Mouse (Mus musculus): ENCODE measurements at regions not wholly inside any gene's neighbourhood (a gene's known extent, or its start where the extent isn't known, plus 50 kb on each side); places are given as distances from the start of the nearest gene placed in this dataset.

GRCm38 (mm10) chr14:76864664-76865063 lies 171.9 kb upstream of the Ccdc122 start:
- Histone ChIP-seq H3K4me3 (ENCODE audit: low read length) (no peak overlapping the region), H3K27me3 (ENCODE audit: control insufficient read depth, insufficient read depth, low read length) (no peaks in the 10 kb centered on the region), H3K9ac (ENCODE audit: low read length) (no peak overlapping the region), H3K27ac (ENCODE audit: low read length) (no peak overlapping the region), H3K9me3 (replicated peaks; ENCODE audit: control insufficient read depth, low read length) (peaks cover 3% of the 10 kb centered on the region; the same call in 1 of the 2 replicates), H3K4me2 (ENCODE audit: low read depth, low read length) (no peak overlapping the region), H3K36me3 (ENCODE audit: control insufficient read depth, insufficient read depth) (no peaks in the 10 kb centered on the region), H3K4me1 (ENCODE audit: control insufficient read depth, insufficient read depth, low read length) (no peaks in the 10 kb centered on the region; the same call in 1 of the 2 replicates)
- ATAC-seq (replicated peaks; ENCODE audit: extremely low read depth, insufficient read depth, low FRiP score): no peak
- 76% methylated on average over 4 of the region's 4 CpGs for WGBS

GRCm38 (mm10) chr14:76863035-76863706 lies 173.4 kb upstream of the Ccdc122 start:
- H3K27ac ChIP-seq (ENCODE audit: low read length): no peak overlapping the region
- ATAC-seq (replicated peaks; ENCODE audit: extremely low read depth, insufficient read depth, low FRiP score): no peak
- H3K4me1 ChIP-seq (ENCODE audit: control insufficient read depth, insufficient read depth, low read length): no peaks in the 10 kb centered on the region; the same call in 1 of the 2 replicates
- no peak overlapping the region for H3K4me3 ChIP-seq (ENCODE audit: low read length)
- H3K36me3 ChIP-seq (ENCODE audit: control insufficient read depth, insufficient read depth): no peaks in the 10 kb centered on the region
- H3K9me3 ChIP-seq (replicated peaks; ENCODE audit: control insufficient read depth, low read length): no peaks in the 10 kb centered on the region
- H3K27me3 ChIP-seq (ENCODE audit: control insufficient read depth, insufficient read depth, low read length): no peaks in the 10 kb centered on the region
- 77% methylated on average over 13 of the region's 13 CpGs for WGBS
- H3K9ac ChIP-seq (ENCODE audit: low read length): no peak overlapping the region
- no peak overlapping the region for H3K4me2 ChIP-seq (ENCODE audit: low read depth, low read length)

- Histone ChIP-seq H3K9me3 (replicated peaks; ENCODE audit: control insufficient read depth, low read length) (no peaks in the 10 kb centered on the region), H3K9ac (ENCODE audit: low read length) (no peak overlapping the region), H3K4me3 (ENCODE audit: low read length) (no peak overlapping the region), H3K4me1 (ENCODE audit: control insufficient read depth, insufficient read depth, low read length) (peaks cover 5% of the 10 kb centered on the region), H3K4me2 (ENCODE audit: low read depth, low read length) (no peak overlapping the region), H3K27me3 (ENCODE audit: control insufficient read depth, insufficient read depth, low read length) (no peaks in the 10 kb centered on the region), H3K27ac (ENCODE audit: low read length) (no peak overlapping the region), H3K36me3 (ENCODE audit: control insufficient read depth, insufficient read depth) (no peaks in the 10 kb centered on the region)
- 73% methylated on average over 5 of the region's 5 CpGs for WGBS
- ATAC-seq (replicated peaks; ENCODE audit: extremely low read depth, insufficient read depth, low FRiP score): no peak
These were observed 178.2 kb upstream of the Ccdc122 start for GRCm38 (mm10) chr14:76858396-76858795.

DNA sequence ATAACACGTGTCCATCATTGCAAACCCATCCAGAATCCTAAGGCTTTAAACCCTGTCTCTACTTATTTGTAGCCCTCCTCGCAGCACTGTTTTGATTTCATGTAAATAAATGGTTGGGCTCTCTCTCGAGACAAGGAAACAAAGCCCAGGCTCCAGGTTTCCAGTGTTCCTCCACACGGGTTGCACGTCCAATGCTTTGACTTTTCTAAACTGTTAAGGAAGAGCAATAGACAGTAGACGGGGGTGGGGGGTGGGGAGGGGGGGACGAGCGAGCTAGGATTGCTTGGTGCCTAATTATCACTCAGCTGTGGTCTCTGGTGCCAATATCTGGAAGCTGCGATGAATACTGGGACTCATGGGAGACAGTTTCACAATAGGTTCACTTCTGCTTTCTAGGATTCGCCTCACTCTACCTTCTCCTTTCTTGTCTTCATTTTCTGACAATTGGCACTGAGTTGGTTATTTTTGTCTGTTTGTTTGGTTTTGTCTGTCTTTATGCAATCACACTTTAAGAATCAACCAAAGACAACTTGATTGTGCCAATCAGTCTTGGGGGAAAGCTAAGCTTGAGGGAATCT lies 179.3 kb upstream of the Ccdc122 start:
- 44% methylated on average over 10 of the region's 10 CpGs for WGBS
- Histone ChIP-seq H3K27me3 (ENCODE audit: control insufficient read depth, insufficient read depth, low read length) (no peaks in the 10 kb centered on the region), H3K4me2 (ENCODE audit: low read depth, low read length) (peak overlapping the region; percentile 49; the same call in 1 of the 2 replicates), H3K9me3 (replicated peaks; ENCODE audit: control insufficient read depth, low read length) (no peaks in the 10 kb centered on the region), H3K36me3 (ENCODE audit: control insufficient read depth, insufficient read depth) (no peaks in the 10 kb centered on the region), H3K4me3 (ENCODE audit: low read length) (no peak overlapping the region), H3K27ac (ENCODE audit: low read length) (no peak overlapping the region), H3K4me1 (ENCODE audit: control insufficient read depth, insufficient read depth, low read length) (peaks cover 5% of the 10 kb centered on the region), H3K9ac (ENCODE audit: low read length) (no peak overlapping the region)
- no peak for ATAC-seq (replicated peaks; ENCODE audit: extremely low read depth, insufficient read depth, low FRiP score)

GRCm38 (mm10) chr14:76856591-76856990 lies 180.0 kb upstream of the Ccdc122 start:
- Histone ChIP-seq H3K27ac (ENCODE audit: low read length) (no peak overlapping the region), H3K36me3 (ENCODE audit: control insufficient read depth, insufficient read depth) (no peaks in the 10 kb centered on the region), H3K4me3 (ENCODE audit: low read length) (peak overlapping the region; percentile 3; the same call in 1 of the 2 replicates), H3K4me2 (ENCODE audit: low read depth, low read length) (peak overlapping the region; percentile 49), H3K4me1 (ENCODE audit: control insufficient read depth, insufficient read depth, low read length) (peaks cover 5% of the 10 kb centered on the region), H3K9ac (ENCODE audit: low read length) (no peak overlapping the region), H3K9me3 (replicated peaks; ENCODE audit: control insufficient read depth, low read length) (no peaks in the 10 kb centered on the region), H3K27me3 (ENCODE audit: control insufficient read depth, insufficient read depth, low read length) (no peaks in the 10 kb centered on the region)
- WGBS: 13% methylated on average over 8 of the region's 8 CpGs
- ATAC-seq (replicated peaks; ENCODE audit: extremely low read depth, insufficient read depth, low FRiP score): no peak

DNA sequence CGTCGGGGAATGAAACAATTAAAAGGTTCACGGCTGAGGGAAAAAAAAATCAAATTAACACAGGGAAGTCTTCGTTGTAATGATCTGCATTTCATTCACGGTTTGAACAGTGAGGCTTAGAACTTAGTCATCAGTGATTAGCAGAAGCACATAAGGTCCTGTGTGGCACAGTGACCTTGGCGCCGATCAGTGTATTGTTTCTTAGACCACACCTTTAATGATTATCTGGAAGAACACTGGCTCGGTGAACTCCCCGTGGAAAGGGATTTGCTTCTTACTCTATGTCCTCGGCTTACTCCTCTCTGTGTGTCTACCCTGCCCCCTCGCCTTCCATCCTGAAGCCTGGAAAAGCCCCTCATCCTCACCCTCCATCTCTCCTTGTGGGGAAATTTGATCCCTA lies 181.6 kb upstream of the Ccdc122 start:
- no peak overlapping the region for H3K27ac ChIP-seq (ENCODE audit: low read length)
- WGBS: 86% methylated on average over 11 of the region's 11 CpGs
- no peaks in the 10 kb centered on the region for H3K36me3 ChIP-seq (ENCODE audit: control insufficient read depth, insufficient read depth)
- H3K9ac ChIP-seq (ENCODE audit: low read length): no peak overlapping the region
- H3K4me1 ChIP-seq (ENCODE audit: control insufficient read depth, insufficient read depth, low read length): peaks cover 5% of the 10 kb centered on the region
- no peak overlapping the region for H3K4me3 ChIP-seq (ENCODE audit: low read length)
- H3K9me3 ChIP-seq (replicated peaks; ENCODE audit: control insufficient read depth, low read length): no peaks in the 10 kb centered on the region
- no peaks in the 10 kb centered on the region for H3K27me3 ChIP-seq (ENCODE audit: control insufficient read depth, insufficient read depth, low read length)
- H3K4me2 ChIP-seq (ENCODE audit: low read depth, low read length): no peak overlapping the region
- no peak for ATAC-seq (replicated peaks; ENCODE audit: extremely low read depth, insufficient read depth, low FRiP score)

- H3K4me1 ChIP-seq (ENCODE audit: control insufficient read depth, insufficient read depth, low read length): peaks cover 5% of the 10 kb centered on the region
- no peak overlapping the region for H3K27ac ChIP-seq (ENCODE audit: low read length)
- no peak overlapping the region for H3K4me3 ChIP-seq (ENCODE audit: low read length)
- no peaks in the 10 kb centered on the region for H3K27me3 ChIP-seq (ENCODE audit: control insufficient read depth, insufficient read depth, low read length)
- no peak overlapping the region for H3K9ac ChIP-seq (ENCODE audit: low read length)
- WGBS: 41% methylated on average over 10 of the region's 10 CpGs
- no peak overlapping the region for H3K4me2 ChIP-seq (ENCODE audit: low read depth, low read length)
- ATAC-seq (replicated peaks; ENCODE audit: extremely low read depth, insufficient read depth, low FRiP score): no peak
- no peaks in the 10 kb centered on the region for H3K36me3 ChIP-seq (ENCODE audit: control insufficient read depth, insufficient read depth)
- H3K9me3 ChIP-seq (replicated peaks; ENCODE audit: control insufficient read depth, low read length): no peaks in the 10 kb centered on the region
These were observed 184.9 kb upstream of the Ccdc122 start for GRCm38 (mm10) chr14:76851473-76852214.

GRCm38 (mm10) chr14:76850641-76851040 lies 185.9 kb upstream of the Ccdc122 start:
- WGBS: 86% methylated on average over 4 of the region's 4 CpGs
- no peak for ATAC-seq (replicated peaks; ENCODE audit: extremely low read depth, insufficient read depth, low FRiP score)
- Histone ChIP-seq H3K27ac (ENCODE audit: low read length) (no peak overlapping the region), H3K4me3 (ENCODE audit: low read length) (no peak overlapping the region), H3K27me3 (ENCODE audit: control insufficient read depth, insufficient read depth, low read length) (no peaks in the 10 kb centered on the region), H3K9ac (ENCODE audit: low read length) (no peak overlapping the region), H3K4me1 (ENCODE audit: control insufficient read depth, insufficient read depth, low read length) (no peaks in the 10 kb centered on the region; the same call in 1 of the 2 replicates), H3K4me2 (ENCODE audit: low read depth, low read length) (no peak overlapping the region), H3K36me3 (ENCODE audit: control insufficient read depth, insufficient read depth) (no peaks in the 10 kb centered on the region), H3K9me3 (replicated peaks; ENCODE audit: control insufficient read depth, low read length) (no peaks in the 10 kb centered on the region)

DNA sequence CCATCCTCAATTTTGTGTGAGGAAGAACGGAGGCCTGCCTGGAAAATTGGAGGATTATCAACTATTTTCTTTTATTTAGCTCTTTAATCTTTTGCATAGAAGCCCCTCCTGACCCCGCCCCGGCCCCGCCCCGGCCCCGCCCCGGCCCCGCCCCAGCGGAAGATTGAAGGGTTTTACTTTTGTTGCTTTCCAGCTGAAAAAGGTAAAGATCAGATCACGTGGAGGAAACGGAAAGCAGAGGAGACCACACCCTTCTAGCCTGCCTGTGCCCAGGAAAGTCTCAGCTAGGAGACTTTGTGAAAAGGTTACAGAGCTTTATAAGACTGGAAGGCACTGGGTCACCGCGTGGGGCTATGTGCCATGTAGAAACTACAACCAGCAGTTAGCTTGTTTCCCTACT lies 186.5 kb upstream of the Ccdc122 start:
- WGBS: 42% methylated on average over 13 of the region's 13 CpGs
- Histone ChIP-seq H3K27me3 (ENCODE audit: control insufficient read depth, insufficient read depth, low read length) (no peaks in the 10 kb centered on the region), H3K9me3 (replicated peaks; ENCODE audit: control insufficient read depth, low read length) (no peaks in the 10 kb centered on the region), H3K9ac (ENCODE audit: low read length) (no peak overlapping the region), H3K4me2 (ENCODE audit: low read depth, low read length) (peak overlapping the region; percentile 13; the same call in 1 of the 2 replicates), H3K4me3 (ENCODE audit: low read length) (no peak overlapping the region), H3K36me3 (ENCODE audit: control insufficient read depth, insufficient read depth) (no peaks in the 10 kb centered on the region), H3K4me1 (ENCODE audit: control insufficient read depth, insufficient read depth, low read length) (no peaks in the 10 kb centered on the region; the same call in 1 of the 2 replicates), H3K27ac (ENCODE audit: low read length) (no peak overlapping the region)
- no peak for ATAC-seq (replicated peaks; ENCODE audit: extremely low read depth, insufficient read depth, low FRiP score)

Data from heart, embryonic 16.5 days (tissue).